Mouse (Mus musculus) spleen, postnatal 10 days (tissue): ENCODE data around the gene Btnl9.
A peak's percentile ranks its signal among the peaks of the same experiment; 100 is the strongest.
"Not testable (repeated sequence)": the region's sequence is repeated elsewhere in the genome, so short reads cannot be mapped to it uniquely, and the experiment has no call there.

Experiments
- DNase-seq, 2 experiments: peaks; one replicate each; pipeline ENCODE4 v3.0.0; 2021 to 2022; ENCODE audit warnings: low spot score in 2 of 2

Btnl9 gene

DNA sequence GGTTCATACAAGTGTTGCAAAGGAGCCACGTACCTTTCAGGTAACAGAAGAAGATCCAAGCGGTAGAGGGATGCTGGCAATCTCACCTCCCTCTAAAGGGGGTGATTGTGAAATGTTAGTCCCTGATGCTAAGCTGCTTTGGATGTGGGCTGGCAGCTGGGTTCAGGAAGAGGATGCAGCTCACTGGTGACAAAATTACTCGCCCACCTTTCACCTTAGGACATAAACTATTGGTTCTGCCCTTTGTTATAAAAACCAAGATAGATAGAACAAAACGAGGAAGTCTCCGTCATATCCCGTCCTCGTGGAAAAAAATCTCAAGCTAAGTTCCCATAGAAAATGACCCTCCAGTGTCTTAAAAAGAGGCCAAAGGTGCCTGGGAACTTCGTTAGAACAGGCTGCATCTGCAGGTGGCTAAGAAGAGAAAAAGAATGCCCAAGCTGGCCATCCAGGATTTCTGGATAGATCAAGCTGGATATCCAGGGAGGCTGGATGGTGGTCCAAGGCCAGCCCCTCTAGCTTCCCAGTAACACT is at the start of gene Btnl9:
Gene Btnl9, minus strand, starts transcription at position 205 of the 534 bp plus-strand sequence.
- no peak for DNase-seq

DNA sequence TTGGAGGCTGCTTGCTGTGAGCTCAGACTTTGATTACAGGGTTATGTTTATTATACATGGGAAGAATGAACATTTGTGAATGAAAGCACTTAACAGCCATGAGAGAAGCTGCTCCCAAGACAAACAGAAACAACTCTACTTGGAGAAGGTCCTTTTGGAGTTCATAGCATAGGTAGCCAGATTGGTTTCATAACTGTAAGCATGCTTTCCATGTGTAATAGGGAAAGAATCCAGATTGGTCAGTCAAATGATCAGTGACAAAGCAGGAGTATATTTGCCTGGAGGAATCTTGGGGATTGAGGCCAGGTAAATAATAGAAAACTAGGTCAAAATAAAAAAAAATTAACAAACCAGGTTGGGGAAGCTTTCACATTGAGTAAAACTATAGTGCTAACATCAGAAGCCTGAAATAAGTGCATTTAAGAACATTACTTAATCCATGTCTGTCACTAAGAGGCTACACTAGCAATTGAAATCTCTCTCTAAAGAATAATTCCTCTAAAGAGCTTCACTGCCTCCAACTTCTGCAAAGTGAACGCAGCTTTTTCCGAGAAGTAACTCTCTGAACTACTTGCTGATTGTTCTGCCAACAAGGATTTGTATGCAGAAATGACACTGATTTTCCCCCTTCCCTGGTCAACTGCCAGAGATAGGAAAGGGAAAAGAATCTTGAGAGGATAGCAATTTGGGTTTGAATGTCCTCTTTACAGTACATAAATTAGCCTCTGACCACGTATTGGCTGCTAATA is 48.7 kb upstream of the Btnl9 start:
- DNase-seq = no peak

DNA sequence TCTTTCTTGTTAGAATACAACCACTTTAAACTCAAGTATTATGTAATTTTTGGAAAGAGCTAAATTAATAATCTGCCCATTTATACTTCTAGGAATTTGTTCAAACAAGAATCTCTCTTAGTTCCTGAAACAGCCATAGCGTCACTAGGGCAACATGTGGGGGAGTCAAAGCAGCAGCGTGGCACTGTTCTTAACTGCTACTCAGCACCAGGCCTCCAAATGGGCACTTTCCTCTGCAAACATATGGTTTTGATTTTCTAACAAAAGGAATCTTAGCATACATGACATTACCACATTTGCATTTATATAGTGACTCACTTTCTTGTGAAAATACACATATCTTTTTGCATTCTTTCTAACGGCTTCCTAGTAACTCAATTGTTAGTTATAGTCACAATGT is 45.8 kb upstream of the Btnl9 start:
- DNase-seq = no peak

DNA sequence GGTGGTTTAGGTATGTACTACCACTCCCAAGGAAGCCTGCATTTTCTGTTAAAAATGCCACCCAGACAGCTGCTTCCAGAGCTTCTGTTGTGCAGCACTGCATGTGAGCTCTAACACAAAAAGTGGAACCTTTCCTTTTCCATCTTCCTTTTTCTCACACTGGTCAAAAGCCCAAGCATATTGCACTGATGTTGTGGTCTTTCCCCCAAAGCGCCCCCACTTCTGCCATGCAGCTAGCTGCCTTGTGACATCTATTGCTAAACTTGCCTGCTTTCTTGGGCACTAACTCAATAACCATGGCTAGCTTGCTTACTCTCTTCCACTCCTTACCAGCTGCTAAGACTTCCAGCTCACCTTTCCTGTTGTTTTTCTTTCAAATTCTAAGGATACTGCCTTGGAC is 37.5 kb upstream of the Btnl9 start:
- no peak for DNase-seq

DNA sequence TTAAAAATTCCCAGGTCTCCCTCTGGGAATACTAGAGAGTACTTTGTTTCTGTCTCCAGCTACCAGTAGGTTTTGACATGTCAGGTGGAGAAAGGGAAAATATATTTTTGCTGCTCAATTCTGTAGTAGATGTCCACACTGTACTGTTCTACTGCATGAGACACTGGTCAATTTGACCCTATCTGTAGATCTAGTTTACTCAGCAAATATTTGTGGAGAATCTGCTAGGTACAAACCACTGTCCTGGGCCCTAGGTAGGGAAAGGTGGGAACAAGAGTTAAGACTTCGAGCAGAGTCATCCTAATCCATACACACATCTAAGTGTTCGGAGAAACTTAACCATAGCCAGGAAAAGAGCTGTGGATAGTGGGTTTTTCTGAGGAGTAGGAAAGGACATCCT is 32.3 kb upstream of the Btnl9 start:
- DNase-seq = no peak

DNA sequence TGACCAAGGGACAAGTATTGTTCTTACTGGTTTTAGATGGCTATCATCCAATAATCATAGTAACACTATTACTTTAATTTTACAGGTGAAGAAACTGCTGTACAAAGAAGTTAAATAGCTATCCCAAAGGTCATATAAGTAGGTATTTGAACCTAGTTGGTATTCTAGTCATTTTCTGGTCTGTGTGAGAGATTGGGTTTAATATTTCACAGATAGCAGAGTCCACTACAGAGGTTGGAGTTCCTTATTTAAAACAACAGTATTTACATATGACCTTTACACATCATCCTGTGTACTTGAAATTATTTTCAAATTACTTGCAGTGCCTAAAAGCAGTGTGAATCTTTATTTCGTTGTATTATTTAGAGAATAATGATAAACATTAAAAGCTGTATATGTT is 26.5 kb upstream of the Btnl9 start:
- DNase-seq = no peak

DNA sequence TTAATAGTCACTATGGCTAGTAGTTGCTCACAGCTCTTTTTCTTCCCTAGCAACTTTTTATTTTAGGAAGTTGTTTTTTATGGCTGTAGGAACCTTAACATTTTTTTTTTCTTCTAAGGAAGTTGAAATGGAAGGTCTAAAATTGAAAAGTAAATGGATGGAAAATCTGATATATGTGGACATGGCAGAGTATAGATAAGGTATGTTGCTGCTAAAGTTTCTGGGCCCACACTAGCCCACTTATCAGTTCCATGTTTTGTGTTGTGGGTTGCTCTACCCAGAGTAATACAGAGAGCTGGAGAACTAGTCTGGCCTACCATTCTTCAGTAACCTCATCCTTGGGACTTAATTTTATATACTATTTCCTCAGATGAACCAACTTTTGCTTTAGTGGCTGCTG is 25.6 kb upstream of the Btnl9 start:
- DNase-seq = no peak

DNA sequence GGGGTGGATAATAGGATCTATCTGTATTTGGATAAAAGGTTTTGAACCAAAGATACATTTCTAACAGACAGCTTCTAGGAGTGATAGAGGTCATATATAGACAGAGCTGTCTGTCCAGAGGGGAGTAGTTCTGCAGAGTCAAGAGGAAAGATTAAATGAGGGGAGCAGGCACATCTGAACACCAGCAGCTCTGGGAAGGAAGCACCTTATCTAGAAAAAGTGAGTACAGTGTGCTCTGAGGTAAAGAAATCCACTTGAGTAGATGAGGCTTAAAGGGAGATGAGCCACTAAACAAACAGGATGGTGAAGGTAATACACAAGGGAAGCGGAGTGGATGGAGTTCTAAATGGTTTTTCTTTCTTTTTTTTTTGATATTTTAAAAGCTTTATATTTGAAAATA is 20.5 kb upstream of the Btnl9 start:
- no peak for DNase-seq

DNA sequence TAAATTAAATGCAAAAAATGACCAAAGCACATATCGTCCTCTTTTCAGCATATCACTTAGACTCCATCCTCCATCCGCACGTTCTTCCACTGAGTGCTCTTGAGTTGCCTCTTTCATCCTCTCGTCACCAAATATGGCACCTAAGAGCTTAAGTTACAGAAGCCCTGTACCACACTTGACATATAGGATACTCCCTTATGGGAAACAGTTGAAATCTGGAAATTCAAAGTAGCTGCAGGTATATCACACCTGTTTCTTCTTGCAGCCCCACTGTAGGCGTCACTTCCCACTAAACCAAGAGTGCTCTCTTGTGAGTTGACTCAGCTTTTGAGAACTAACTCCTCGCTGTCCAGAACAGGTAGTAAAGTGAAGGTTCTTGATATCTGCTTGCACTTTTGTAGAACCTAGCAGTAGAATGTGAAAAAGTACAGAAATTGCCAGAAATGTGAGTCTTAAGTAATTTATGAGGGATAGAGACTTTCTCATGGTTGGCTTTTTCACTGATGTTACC is 18.2 kb upstream of the Btnl9 start:
- no peak for DNase-seq

DNA sequence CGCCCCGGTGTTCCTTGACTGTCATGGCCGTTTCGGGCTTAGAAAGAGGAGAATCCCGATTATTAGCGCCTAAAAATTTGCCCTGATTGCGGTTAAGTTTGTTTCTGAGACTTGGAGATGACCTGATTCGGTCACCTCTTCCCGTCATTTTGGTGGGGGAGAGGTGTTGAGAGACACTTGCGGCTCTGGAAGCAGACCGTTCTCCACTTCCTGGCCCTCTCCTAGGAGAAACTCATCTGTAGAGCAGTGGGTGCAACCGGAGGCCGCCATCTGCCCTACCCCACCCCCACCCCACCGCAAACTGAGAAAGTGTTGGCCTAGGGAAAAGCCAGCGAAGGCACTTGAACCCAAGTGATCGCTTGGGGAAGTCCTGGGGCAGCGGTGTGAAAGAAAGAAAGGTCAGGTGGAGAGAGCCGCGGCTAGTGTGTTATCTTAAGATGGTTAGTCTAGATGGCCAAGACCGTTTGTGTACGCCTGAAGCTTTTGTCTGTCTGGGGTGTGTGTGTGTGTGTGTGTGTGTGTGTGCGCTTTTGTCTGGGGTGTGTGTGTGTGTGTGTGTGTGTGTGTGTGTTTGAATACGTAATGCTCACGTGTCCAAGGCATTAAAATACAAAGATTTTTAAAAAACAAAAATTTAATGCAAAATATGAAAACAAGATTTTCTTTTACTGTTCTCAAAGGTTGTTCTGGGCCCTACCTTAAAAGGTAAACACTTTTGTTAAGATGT is 17.0 kb upstream of the Btnl9 start:
- DNase-seq = peak in 1 of 2 experiments; percentile 50

DNA sequence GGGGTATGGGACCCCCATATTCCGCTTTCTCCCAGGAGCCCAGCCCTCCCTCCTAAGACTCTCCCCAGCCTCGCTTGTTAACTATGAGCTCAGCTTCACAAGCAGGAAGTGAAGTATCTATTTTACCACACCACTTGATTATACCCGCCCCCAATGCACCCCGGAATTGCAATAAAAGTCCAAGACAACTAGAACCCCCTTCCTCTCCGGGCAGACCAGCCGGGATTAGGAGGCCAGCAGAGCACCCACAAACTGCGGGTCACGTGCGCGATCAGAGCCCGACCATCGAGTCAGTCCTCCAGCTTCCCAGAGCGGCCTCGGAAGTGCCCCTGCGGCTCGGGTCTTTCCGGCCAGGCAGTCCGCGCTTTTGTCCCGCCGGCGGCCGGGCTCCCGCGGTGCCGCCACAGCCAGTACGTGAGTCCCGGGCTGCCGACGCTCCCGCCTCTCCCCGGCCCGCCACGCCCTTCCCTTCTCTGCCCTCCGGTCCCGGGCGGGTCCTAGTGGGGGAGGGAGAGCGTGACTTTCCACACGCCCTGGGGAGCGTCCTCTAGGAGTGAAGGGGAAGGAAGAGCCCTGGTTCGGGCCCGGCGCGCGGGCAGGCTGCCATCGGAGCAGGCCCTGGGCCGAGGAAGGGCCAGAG is 16.3 kb upstream of the Btnl9 start, which contains the start of gene Zfp62:
Gene Zfp62, plus strand, starts transcription at position 164 of the 640 bp plus-strand sequence.
- DNase-seq = peak; percentile 91 to 95

DNA sequence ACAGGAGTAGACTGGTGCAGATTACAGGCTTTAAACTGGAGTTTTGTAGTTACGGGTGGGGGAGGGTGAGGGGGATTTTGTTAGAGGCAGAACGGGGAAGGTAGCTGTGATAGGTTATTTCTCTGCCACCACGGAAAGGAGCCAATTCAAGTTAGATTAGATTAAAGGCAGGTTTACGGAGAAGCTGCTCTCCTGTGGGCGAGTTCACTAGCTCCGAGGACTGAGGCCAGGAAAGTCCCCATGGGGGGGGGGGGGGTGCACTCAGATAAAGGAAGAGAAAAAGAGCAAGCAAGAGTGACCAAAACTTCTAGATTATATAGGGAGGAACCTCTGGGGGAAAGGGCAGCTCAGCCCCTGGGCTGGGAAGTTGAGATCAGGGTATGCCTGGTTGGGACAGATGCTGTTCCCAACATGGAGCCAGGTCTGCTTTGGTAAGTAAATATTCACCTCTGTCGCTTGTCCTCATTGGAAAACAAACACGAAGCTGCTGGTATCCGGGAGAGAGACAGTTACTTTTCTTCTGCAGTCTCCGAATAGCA is 15.6 kb upstream of the Btnl9 start:
- peak; percentile 34 to 49 for DNase-seq

DNA sequence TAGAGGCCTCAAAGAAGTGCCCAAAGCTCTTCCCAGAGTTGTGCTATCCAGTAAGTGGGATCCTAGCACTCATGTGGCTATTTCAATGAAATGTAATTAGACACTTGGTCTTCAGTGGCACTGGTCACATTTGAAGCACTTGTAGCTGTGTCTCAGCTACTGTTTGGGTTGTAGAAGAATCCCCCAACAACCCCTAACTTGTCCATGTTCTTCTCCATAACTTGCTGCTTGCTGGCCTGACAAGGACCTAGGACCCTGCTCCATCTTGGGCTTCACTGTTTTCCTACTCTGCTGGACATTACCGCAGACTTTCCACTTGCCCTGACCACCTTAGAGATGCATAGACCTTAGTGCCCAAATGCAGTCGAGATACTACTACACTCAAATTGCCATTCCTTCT is 15.1 kb upstream of the Btnl9 start:
- no peak for DNase-seq

DNA sequence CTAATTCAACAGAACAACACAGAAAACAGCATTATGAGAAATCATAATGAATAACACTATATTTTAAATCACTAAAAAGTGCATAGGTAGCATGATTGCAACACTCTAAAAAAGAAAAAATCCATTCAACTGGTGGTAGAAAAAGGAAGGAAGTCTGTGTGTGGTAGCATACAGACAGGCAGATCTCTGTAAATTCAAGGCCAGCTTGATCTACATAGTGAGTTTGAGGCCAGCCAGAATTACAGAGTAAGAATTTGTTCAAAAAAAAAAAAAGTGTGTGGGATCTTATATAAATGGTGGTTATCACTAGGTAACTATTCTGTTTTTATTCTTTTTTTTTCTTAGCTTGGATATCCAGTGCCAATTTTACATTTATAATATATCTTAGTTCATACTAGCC is 14.2 kb upstream of the Btnl9 start:
- no peak for DNase-seq

DNA sequence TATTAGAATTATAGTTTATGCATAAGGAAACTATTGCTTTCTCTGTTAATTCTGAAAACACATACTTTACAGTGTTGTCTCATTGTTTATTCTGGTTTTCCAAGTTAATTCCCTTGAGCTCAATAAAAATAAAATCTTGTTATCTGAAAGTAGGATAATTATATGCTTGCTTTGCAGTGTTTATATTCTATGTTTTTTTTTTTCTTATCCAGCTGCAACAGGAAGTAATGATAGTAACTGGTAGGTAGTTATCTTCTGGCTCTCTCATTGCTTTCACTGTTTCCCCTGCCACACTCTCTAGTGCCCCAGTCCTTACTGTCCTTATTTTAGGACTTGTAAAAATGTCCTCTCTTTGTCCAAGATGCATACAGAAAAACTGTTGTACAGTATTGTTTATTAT is 13.7 kb upstream of the Btnl9 start:
- DNase-seq = no peak

DNA sequence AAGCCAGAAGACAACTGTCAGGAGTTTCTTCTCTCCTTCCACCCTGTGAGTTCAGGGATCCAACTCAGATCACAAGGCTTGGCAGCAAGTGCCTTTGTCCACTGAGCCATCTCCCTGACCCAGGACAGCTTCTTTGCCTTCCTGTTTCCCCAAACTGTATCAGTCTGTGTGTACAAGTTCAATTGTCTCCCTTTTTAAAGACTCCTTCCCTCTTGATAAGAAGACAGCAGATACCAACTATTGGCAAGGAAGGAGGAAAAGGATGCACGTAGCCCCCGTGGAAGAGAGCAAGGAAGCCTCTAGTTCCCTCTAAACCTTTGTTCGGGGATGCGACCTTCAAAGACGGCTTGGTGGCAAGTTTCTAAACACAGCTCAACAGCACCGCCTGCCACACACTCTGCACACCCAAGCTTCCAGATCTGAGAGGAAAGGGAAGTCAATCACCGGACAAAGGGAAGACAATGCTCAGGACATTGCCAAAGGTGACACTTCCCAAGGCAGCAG is 8.9 kb upstream of the Btnl9 start:
- DNase-seq = no peak

DNA sequence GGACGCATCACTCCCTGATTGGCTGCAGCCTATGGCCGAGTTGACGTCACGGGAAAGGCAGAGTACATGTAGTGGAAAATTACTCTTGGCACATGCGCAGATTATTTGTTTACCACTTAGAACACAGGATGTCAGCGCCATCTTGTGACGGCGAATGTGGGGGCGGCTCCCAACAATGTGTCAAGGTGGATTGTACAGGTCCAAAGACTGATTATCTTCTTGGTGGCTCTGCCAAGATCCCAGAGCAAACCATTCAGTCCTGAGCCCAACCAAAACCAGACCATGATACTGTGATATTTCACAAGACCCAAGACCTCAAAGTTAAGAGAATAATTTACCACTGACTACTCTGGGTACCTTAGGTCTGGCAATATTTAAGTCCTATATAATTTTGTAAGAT is 7.8 kb upstream of the Btnl9 start:
- DNase-seq = not testable (repeated sequence)

DNA sequence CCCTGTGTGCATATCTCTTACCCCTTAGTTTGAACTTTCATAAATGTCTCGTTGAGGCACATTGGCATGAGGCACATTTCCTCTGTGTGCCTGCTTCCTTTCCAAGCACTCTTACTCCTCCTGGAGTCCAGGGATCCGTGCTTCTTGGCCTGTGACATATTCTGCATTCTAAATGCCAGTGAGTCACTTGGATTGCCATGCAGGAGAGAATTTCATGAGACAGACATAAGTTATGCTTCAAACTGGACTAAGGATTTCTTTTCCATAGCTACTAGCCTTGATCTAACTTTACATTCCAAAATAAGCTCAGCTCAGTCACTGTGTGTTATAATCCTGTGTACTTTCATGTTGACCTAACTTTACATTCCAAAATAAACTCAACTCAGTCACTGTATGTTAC is 4.1 kb upstream of the Btnl9 start:
- no peak for DNase-seq

DNA sequence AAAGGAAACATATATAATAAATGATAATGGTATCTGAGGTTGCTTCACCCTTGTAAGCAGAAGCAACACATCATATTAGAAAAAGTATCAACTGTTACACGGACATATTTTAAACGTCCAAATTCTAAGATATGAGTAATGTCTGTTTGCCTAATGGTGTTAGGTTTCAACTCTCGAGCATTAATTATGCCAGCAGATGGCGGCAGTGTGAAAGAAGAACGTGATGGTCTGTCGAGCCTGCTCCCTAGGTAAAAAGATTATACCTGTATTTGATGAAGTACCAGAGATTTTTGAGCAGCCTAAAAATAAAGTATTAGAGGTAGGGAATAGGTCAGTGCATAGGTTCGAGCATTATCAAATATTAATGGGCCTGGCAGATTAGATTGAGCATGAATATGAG is 2.8 kb upstream of the Btnl9 start:
- DNase-seq = peak; percentile 43 to 83

DNA sequence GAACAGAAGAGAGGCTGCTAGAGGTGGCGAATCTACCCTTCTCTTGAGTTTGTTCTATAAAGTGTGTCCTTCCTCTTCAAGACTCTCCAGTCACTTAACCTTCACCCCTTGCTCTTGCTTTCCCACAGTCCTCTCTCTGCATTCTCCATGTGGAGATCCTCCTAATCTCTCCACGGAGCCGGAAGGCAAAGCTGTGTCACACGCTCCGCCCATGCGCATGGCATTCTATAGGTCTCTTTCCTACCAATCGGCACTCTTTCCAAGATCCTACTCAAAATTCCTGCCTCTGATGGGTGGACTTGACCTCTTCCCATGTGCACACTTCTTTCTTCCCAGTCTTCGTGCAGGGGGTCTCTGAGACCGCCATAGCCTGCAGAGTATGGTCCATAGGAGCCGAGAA is 742 bp upstream of the Btnl9 start:
- no peak for DNase-seq

DNA sequence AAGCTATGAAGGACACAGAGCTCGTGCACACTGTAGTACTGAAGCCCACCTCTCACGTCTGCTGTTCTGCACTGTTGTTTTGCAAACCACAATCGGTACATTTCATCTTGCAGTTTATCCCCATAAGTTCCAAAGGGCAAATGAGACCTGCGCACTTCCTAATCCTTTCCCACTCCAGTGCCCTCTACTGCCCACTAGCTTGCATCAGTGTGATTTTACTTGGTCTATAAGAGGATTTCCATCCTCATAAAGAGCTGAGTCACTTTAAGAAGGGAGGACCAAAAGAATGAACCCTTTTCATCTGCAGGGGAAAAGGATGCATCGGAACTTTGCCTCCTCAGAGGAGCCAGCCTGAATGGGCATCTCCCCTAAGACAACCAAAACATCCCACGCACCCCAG is 507 bp downstream of the Btnl9 start:
- no peak for DNase-seq

DNA sequence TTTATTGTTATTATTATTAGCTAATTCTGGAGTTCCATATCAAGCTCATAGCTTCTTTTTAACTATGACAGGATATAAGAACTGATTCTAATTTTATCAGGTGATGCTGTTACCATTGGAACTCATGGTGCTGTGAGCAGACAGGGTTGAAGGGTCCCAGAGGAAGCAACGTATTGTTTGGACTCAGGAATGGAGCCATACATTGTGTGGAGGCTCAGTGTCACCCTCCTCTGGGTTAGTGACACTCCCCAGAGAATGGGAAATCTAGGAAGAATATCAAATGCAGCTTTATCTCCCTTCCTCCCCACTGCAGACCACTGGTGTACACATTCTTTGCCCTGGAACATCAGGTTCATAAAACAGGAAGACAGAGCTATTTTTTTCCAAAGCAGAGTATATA is 3.8 kb downstream of the Btnl9 start:
- no peak for DNase-seq
